Mouse (Mus musculus): ENCODE measurements around the gene Tsen54. TPM values are rescaled to one million over a fixed set of nuclear protein-coding genes. Genes with fewer than 3 reads are reported as not detected.
"Not testable (repeated sequence)": the region's sequence is repeated elsewhere in the genome, so short reads cannot be mapped to it uniquely, and the experiment has no call there.

The Tsen54 gene
- total RNA-seq, 2 experiments from 2014 or later = 11.8 to 13.0 TPM

GRCm38 (mm10) chr11:115837606-115838345, 23.3 kb downstream of the Tsen54 start:
- TF ChIP-seq CTCF (conservative IDR thresholded peaks at IDR 0.05) = no peak
- DNase-seq (ENCODE audit: low spot score in 2 of 2) = no peak

GRCm38 (mm10) chr11:115838895-115839311, 24.4 kb downstream of the Tsen54 start:
- TF ChIP-seq CTCF (conservative IDR thresholded peaks at IDR 0.05) = no peak
- no peak for DNase-seq (ENCODE audit: low spot score in 2 of 2)
- no peak overlapping the region for H3K4me3 ChIP-seq
- no peak overlapping the region for H3K27ac ChIP-seq

More at GRCm38 (mm10) chr11:115837606-115838345, 23.3 kb downstream of the Tsen54 start:
- no peak overlapping the region for H3K27ac ChIP-seq
- H3K4me3 ChIP-seq = no peak overlapping the region

- no peak overlapping the region for H3K4me3 ChIP-seq
- TF ChIP-seq CTCF (conservative IDR thresholded peaks at IDR 0.05) = no peak
- H3K27ac ChIP-seq = no peak overlapping the region
- DNase-seq (ENCODE audit: low spot score in 2 of 2) = no peak
Observed at GRCm38 (mm10) chr11:115839732-115840131, 25.2 kb downstream of the Tsen54 start.

- peak; percentile 41 for TF ChIP-seq CTCF (conservative IDR thresholded peaks at IDR 0.05)
- no peak for DNase-seq (ENCODE audit: low spot score in 2 of 2)
- no peak overlapping the region for H3K27ac ChIP-seq
Observed at GRCm38 (mm10) chr11:115841044-115841443, 26.5 kb downstream of the Tsen54 start.

GRCm38 (mm10) chr11:115841961-115842550, 27.5 kb downstream of the Tsen54 start:
- Histone ChIP-seq H3K4me3 (no peak overlapping the region), H3K27ac (no peak overlapping the region)
- DNase-seq (ENCODE audit: low spot score in 2 of 2) = no peak
- TF ChIP-seq CTCF (conservative IDR thresholded peaks at IDR 0.05) = no peak

More at GRCm38 (mm10) chr11:115841044-115841443, 26.5 kb downstream of the Tsen54 start:
- H3K4me3 ChIP-seq = no peak overlapping the region

- Histone ChIP-seq H3K4me3 (no peak overlapping the region), H3K27ac (no peak overlapping the region)
- no peak for TF ChIP-seq CTCF (conservative IDR thresholded peaks at IDR 0.05)
- DNase-seq (ENCODE audit: low spot score in 2 of 2) = no peak
Observed at GRCm38 (mm10) chr11:115843141-115843890, 28.8 kb downstream of the Tsen54 start.

- DNase-seq (ENCODE audit: low spot score in 2 of 2) = no peak
- H3K4me3 ChIP-seq = no peak overlapping the region
- no peak for TF ChIP-seq CTCF (conservative IDR thresholded peaks at IDR 0.05)
- no peak overlapping the region for H3K27ac ChIP-seq
Observed at GRCm38 (mm10) chr11:115843891-115844239, 29.3 kb downstream of the Tsen54 start.

GRCm38 (mm10) chr11:115844240-115844639, 29.7 kb downstream of the Tsen54 start:
- TF ChIP-seq CTCF (conservative IDR thresholded peaks at IDR 0.05) = no peak
- no peak overlapping the region for H3K4me3 ChIP-seq
- no peak for DNase-seq (ENCODE audit: low spot score in 2 of 2)
- no peak overlapping the region for H3K27ac ChIP-seq

GRCm38 (mm10) chr11:115845819-115846218, 31.3 kb downstream of the Tsen54 start:
- no peak overlapping the region for H3K4me3 ChIP-seq
- no peak for DNase-seq (ENCODE audit: low spot score in 2 of 2)
- TF ChIP-seq CTCF (conservative IDR thresholded peaks at IDR 0.05) = peak; percentile 21
- H3K27ac ChIP-seq = no peak overlapping the region

- peak in 1 of 2 experiments; percentile 26 for DNase-seq (ENCODE audit: low spot score in 2 of 2)
- no peak for TF ChIP-seq CTCF (conservative IDR thresholded peaks at IDR 0.05)
- Histone ChIP-seq H3K27ac (no peak overlapping the region), H3K4me3 (no peak overlapping the region)
Observed at GRCm38 (mm10) chr11:115854674-115855073, 40.1 kb downstream of the Tsen54 start.

GRCm38 (mm10) chr11:115857146-115857545, 42.6 kb downstream of the Tsen54 start:
- not testable (repeated sequence) for H3K4me3 ChIP-seq; H3K27ac ChIP-seq; DNase-seq (ENCODE audit: low spot score in 2 of 2)
- TF ChIP-seq CTCF (conservative IDR thresholded peaks at IDR 0.05) = peak; percentile 14; the same call in 1 of the 2 replicates

GRCm38 (mm10) chr11:115857936-115858335, 43.4 kb downstream of the Tsen54 start:
- Histone ChIP-seq H3K4me3 (no peak overlapping the region), H3K27ac (no peak overlapping the region)
- DNase-seq (ENCODE audit: low spot score in 2 of 2) = no peak
- no peak for TF ChIP-seq CTCF (conservative IDR thresholded peaks at IDR 0.05)

GRCm38 (mm10) chr11:115858354-115858753, 43.8 kb downstream of the Tsen54 start, which contains the start of gene Myo15b:
Myo15b (plus strand) TSS chr11:115858406.
- Histone ChIP-seq H3K27ac (no peak within 1 kb of the TSS), H3K4me3 (peak within 1 kb of the TSS; percentile 32; the same call in 1 of the 2 replicates)
- DNase-seq (ENCODE audit: low spot score in 2 of 2) = no peak
- no peak for TF ChIP-seq CTCF (conservative IDR thresholded peaks at IDR 0.05)

Data from layer of hippocampus, adult 2 months (tissue).